Mouse (Mus musculus) C2C12 (cell line): ENCODE results near the gene Mtss1l.

Experiments used
- CTCF ChIP-seq: IDR thresholded peaks from one replicate; pipeline ENCODE4 v1.5.1; 2011; ENCODE audit not compliant: control insufficient read depth, insufficient read depth, insufficient read length
- FOSL1 ChIP-seq: IDR thresholded peaks from one replicate; pipeline ENCODE4 v1.8.0; 2011; ENCODE audit warnings: mild to moderate bottlenecking, low read length; ENCODE audit not compliant: poor library complexity, insufficient read depth, severe bottlenecking
- MAX ChIP-seq: IDR thresholded peaks from one replicate; pipeline ENCODE4 v1.6.1; 2011; ENCODE audit warnings: mild to moderate bottlenecking, control low read depth
- MYOD1 ChIP-seq: IDR thresholded peaks from one replicate; pipeline ENCODE4 v1.6.1; 2011; ENCODE audit warnings: low read depth; ENCODE audit not compliant: control insufficient read depth, insufficient read length
- MYOG ChIP-seq: IDR thresholded peaks from one replicate; pipeline ENCODE4 v1.6.1; 2011; ENCODE audit not compliant: control insufficient read depth, insufficient read length; ENCODE audit errors: extremely low read depth
- USF1 ChIP-seq: IDR thresholded peaks from one replicate; pipeline ENCODE4 v1.6.1; 2011; ENCODE audit warnings: low read depth, mild to moderate bottlenecking, control low read depth, moderate library complexity

GRCm38 (mm10) chr8:110775316-110775715 lies 54.0 kb downstream of the Mtss1l start:
- TF ChIP-seq USF1 (no peak), CTCF (no peak), FOSL1 (no peak), MYOD1 (no peak), MYOG (no peak), MAX (no peak)
